27 mouse cellular contexts compared by ENCODE assay signal in the genomic region with DNA sequence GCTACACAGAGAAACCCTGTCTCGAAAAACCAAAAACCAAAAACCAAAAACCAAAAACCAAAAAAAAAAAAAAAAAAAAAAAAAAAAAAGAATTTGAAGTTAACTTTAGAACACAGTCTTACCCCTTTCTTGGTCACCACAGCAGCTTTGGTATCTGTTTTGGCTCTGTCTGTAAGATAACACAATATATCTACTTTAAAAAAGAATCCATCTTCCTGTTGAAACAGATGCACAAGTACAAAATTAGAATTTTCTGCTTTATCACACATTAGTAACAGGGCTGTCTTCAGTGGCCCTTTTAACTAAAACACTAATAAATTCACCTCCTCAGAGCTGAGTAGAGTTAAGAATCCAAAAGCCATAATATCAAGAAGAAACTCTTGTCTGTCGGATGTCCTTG.
"Had no signal": no experiment of that assay in that cellular context is flagged by ENCODE, and none has a peak within 500 bp of the region (broad histone marks: within the 10 kb centered on the region; RNA-seq: fewer than 3 reads in every experiment).

No protein-coding gene starts in this region.

- H3K4me2 ChIP-seq: heart, embryonic 11.5 days; heart, embryonic 13.5 days; heart, embryonic 15.5 days; hindbrain, embryonic 13.5 days; hindbrain, embryonic 15.5 days; kidney, embryonic 15.5 days; limb, embryonic 12.5 days; liver, embryonic 11.5 days; liver, embryonic 13.5 days had no signal

- H3K4me3 ChIP-seq: heart, adult 2 months; heart, embryonic 13.5 days; heart, embryonic 15.5 days; hindbrain, embryonic 13.5 days; hindbrain, embryonic 15.5 days; kidney, embryonic 15.5 days; layer of hippocampus, adult 2 months; left cerebral cortex, adult 2 months; limb, embryonic 10.5 days; limb, embryonic 12.5 days; liver, embryonic 13.5 days had no signal

- H3K9ac ChIP-seq: heart, embryonic 13.5 days; heart, embryonic 15.5 days; hindbrain, embryonic 13.5 days; hindbrain, embryonic 15.5 days; kidney, embryonic 15.5 days; limb, embryonic 12.5 days; liver, embryonic 13.5 days had no signal

- H3K27me3 ChIP-seq: heart, embryonic 13.5 days; heart, embryonic 15.5 days; hindbrain, embryonic 13.5 days; hindbrain, embryonic 15.5 days; kidney, embryonic 15.5 days; limb, embryonic 12.5 days; liver, embryonic 13.5 days had no signal

- DNase-seq: gastrocnemius, postnatal 14 days; gastrocnemius, postnatal 36 days; heart, adult 11 months; heart, adult 2 months; heart, postnatal 14 days; heart, postnatal 36 days; kidney, adult 11 months; kidney, adult 2 months; kidney, adult 9 months; kidney, postnatal 10 days; kidney, postnatal 25 days; kidney, postnatal 4 days; liver; liver, embryonic 13.5 days had no signal

- H3K9me3 ChIP-seq: heart, embryonic 13.5 days; heart, embryonic 15.5 days; hindbrain, embryonic 13.5 days; hindbrain, embryonic 15.5 days; kidney, embryonic 15.5 days; limb, embryonic 10.5 days; limb, embryonic 12.5 days; liver, embryonic 13.5 days had no signal

- H3K4me1 ChIP-seq: kidney, embryonic 15.5 days had no signal

- H3K36me3 ChIP-seq: heart, embryonic 13.5 days; heart, embryonic 15.5 days; hindbrain, embryonic 13.5 days; hindbrain, embryonic 15.5 days; kidney, embryonic 15.5 days; limb, embryonic 10.5 days; limb, embryonic 12.5 days; liver, embryonic 13.5 days had no signal

- ATAC-seq: hindbrain, postnatal 0 days; intestine, embryonic 16.5 days had no signal

- H3K27ac ChIP-seq: heart, adult 2 months; heart, embryonic 13.5 days; heart, embryonic 15.5 days; hindbrain, embryonic 13.5 days; hindbrain, embryonic 15.5 days; hindbrain, postnatal 0 days; kidney, embryonic 15.5 days; layer of hippocampus, adult 2 months; left cerebral cortex, adult 2 months; limb, embryonic 10.5 days; limb, embryonic 12.5 days; liver, embryonic 13.5 days had no signal
